Mouse (Mus musculus) liver, adult (tissue): ENCODE data around the gene Cpb2.

Experiments
- GATA4 ChIP-seq: IDR thresholded peaks from 2 replicates; pipeline ENCODE4 v1.6.1; 2014; ENCODE audit warnings: mild to moderate bottlenecking, low read length; ENCODE audit not compliant: insufficient replicate concordance

Cpb2 gene

DNA sequence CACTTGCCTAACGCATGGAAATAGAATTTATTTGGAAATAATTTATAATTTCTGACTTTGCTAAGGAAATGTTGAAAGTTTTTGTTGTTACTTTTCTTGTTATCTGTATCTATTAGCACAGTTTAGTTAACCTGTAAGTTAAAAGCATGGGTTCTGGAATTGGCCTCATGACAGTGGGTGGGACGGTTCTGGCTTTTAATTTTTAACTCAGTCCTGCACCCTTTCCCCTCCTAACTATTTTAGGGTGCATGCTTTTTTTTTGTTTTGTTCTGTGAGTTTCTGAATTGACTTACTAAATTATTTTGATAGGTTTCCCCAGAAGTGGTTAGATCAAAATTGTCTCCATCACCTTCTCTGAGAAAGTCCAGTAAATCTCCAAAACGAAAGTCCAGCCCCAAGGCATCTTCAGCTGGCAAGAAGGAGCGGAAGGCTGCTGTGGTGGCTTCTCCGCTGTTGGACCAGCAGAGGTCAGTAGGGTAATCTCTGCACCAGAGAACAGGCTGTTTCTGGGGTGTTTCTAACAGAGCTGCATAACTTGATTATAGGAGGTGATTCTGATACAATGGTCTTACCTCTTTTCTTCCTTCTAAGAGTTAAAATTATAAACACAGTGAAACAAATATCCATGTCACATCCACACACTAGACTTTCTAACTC lies 67.4 kb downstream of the Cpb2 start:
- no peak for TF ChIP-seq GATA4

DNA sequence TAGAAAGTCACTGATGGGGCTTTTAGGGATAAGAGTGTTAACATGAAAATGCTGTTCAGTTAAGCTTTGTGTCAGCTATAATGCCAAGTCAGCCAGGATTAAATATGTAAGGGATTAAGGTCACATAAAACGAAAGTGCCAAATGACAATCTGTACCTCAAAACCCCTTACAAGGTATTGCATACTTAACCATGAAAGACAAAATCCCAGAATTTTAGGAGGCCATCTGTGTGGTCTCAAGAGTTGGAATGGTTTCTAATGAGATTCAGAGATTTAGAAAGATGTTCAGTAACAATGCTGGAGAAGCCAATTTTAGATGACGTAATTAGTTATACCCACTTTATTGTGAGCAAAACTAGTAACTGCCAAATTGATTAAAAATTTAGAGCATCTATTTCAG lies 72.4 kb downstream of the Cpb2 start:
- no peak for TF ChIP-seq GATA4

- TF ChIP-seq GATA4, result no peak
Measured at GRCm38 (mm10) chr14:75318736-75319135, 76.6 kb downstream of the Cpb2 start.

- no peak for TF ChIP-seq GATA4
Measured at GRCm38 (mm10) chr14:75320269-75320668, 78.2 kb downstream of the Cpb2 start.

DNA sequence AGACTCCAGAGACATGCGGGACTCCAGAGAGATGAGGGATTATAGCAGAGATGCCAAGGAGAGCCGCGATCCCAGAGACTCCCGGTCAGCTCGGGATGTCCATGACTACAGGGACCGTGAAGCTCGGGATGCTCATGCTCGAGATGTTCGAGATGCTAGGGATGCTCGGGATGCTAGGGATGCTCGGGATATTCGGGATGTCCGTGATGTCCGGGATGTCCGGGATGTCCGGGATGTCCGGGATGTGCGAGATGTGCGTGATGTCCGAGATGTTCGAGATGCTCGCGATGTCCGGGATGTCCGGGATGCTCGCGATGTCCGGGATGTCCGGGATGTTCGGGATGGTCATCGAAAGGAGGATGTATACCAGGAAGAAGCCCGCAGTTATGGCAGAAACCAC lies 81.3 kb downstream of the Cpb2 start:
- TF ChIP-seq GATA4, result no peak

- no peak for TF ChIP-seq GATA4
Measured at GRCm38 (mm10) chr14:75328062-75328461, 86.0 kb downstream of the Cpb2 start.

GRCm38 (mm10) chr14:75330621-75331020 lies 88.5 kb downstream of the Cpb2 start:
- TF ChIP-seq GATA4, result no peak
